Mouse (Mus musculus): ENCODE measurements around the gene Hspa1l.
A peak's percentile ranks its signal among the peaks of the same experiment; 100 is the strongest.
"Not testable (repeated sequence)": the region's sequence is repeated elsewhere in the genome, so short reads cannot be mapped to it uniquely, and the experiment has no call there.

The Hspa1l gene

DNA sequence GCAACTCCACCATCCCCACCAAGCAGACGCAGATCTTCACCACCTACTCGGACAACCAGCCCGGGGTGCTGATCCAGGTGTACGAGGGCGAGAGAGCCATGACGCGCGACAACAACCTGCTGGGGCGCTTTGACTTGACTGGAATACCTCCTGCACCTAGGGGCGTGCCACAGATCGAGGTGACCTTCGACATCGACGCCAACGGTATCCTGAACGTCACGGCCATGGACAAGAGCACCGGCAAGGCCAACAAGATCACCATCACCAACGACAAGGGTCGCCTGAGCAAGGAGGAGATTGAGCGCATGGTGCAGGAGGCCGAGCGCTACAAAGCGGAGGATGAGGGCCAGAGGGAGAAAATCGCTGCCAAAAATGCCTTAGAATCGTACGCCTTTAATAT, 5.7 kb downstream of the Hspa1l start:
- DNase-seq = peak; percentile 14

- no peak for DNase-seq
Observed at GRCm38 (mm10) chr17:34979631-34980030, 7.1 kb downstream of the Hspa1l start.

DNA sequence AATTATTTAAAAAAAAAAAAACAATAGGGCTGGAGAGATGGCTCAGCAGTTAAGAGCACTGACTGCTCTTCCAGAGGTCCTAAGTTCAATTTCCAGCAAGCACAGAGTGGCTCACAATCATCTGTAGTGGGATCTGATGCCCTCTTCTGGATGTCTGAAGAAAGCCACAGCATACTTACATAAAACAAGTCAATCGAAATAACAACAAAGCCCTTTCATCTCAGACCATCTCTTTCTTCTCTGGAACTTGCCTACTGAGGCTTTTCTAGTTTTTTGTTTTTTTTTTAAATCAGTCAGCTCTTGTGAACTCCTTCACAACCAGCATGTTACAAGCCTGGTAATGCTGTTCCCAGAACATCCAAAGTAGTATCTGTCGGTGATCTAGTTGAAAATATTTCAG, 8.2 kb downstream of the Hspa1l start:
- peak; percentile 69 for DNase-seq

GRCm38 (mm10) chr17:34981690-34982180, 9.2 kb downstream of the Hspa1l start, which contains the start of gene Lsm2:
Lsm2 (plus strand) TSS chr17:34981862.
- DNase-seq = peak; percentile 91

GRCm38 (mm10) chr17:34982328-34982727, 9.8 kb downstream of the Hspa1l start:
- no peak for DNase-seq

DNA sequence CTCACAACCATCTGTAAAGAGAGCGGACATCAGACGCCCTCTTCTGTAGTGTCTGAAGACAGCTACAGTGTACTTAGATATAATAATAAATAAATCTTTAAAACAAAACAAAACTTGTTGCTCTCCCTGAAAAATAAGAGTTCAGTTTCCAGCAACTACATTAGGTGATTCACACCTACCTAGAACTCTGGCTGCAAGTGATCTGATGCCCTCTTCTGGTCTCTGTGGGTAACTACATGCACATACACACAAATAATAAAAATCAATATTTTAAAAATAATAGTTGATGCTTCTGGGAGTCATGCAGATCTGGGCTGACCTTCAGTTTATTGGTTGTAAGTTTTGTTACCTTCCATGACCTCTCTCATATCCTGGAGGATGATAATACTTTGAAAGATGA, 11.7 kb downstream of the Hspa1l start:
- DNase-seq = peak; percentile 2

- no peak for DNase-seq
Observed at GRCm38 (mm10) chr17:34994751-34995150, 22.2 kb downstream of the Hspa1l start.

- not testable (repeated sequence) for DNase-seq
Observed at GRCm38 (mm10) chr17:34995192-34995591, 22.7 kb downstream of the Hspa1l start.

DNA sequence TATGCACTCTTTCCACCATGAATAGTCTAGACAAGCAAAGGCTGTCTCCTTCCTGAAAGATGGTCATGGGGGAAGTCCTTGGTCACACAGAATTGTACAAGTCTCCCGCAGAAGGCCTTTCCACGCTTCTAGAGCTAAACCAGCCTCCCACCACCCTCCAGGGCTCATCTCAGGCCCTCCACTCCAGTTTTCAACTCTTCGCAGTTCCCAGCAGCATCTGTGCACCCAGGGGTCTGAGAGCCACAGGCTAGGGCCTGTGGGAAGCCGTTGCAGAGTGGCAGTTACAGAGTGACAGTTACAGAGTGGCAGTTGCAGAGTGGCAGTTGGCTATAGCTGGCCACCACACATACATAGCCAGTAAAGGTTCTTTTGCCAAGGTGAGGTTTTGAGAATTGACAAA, 23.4 kb downstream of the Hspa1l start:
- DNase-seq = not testable (repeated sequence)

GRCm38 (mm10) chr17:34996411-34997141, 24.1 kb downstream of the Hspa1l start:
- no peak for DNase-seq

- no peak for DNase-seq
Observed at GRCm38 (mm10) chr17:34997142-34997483, 24.6 kb downstream of the Hspa1l start.

DNA sequence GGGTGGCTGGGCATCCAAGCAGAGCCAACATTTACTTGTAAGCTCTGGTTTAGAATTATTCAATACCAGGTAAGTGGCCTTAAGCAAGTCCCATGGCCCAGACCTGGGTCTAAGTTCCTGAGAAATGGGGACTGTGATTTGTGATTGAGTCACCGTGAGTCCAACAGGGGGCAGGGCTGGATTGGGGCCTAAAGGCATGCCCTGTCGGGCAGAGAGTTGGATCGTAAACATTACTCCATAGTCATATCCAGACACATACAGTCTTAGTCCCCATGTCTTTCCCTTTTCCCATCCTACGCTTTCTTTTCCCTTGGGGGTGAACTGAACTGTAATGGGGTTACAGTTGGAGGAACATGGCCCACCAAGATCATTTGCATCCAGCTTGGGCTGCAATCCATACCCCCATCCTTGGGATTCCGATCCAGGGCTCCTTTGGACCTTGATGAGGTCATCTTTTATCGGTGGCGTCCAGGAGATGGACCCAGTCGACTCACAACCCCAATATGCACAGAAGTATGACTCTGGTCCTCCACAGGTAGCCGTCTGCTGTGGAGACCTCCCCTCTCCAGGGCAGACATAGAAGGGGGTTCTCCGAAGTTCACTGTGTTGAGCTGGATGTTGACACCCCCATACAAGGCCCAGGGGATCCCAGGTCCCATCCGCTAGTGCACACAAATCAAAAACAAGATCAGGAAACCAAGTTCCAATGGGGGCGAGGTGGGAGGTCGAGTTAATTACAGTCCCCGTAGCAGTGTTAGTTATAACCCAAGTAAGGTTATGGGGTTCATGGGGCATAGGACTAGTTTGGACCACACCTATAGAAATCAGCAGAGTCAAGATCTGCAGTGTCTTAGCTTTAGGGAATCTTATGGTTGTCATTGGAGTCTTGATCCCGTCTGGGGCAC, 26.3 kb downstream of the Hspa1l start:
- DNase-seq = no peak

- DNase-seq = not testable (repeated sequence)
Observed at GRCm38 (mm10) chr17:34999871-35000716, 27.6 kb downstream of the Hspa1l start.

DNA sequence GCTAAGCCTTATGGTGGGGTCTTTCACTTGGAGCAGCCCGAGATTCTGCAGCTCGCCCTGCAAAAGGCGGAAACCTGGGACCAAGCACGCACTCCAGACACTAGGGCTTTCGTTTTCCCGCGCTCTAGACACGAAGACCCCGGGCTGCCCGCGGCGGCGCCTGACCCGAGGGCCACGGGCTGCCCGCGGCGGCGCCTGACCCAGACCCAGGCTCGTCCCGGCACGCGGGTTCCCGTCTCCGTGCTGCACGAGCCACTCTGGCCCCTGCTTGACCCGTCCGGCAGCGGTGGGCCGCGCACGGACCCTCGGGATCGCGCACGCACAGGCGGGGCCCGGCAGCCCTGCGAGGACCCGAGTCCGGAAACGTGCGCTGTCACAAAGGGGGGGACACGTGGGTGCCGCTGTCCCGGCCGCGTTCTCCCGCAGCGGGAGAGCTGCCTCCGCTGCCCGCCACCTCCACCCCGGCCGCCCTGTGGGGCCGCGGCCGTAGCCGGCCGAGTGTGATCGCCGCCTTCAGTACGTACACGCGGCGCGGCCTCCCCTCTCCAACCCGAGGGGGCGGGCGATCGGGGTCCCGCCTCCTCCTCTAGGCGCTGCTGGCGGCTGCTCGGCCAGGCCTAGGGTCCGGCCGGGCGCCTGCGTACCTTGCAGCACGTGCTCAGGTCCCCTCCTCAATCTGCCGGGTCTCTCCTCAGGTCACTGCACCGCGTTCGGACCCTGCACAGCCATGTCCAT, 28.4 kb downstream of the Hspa1l start, which contains the start of gene Vars:
Gene Vars (plus strand): TSS at position 271 of the 735 bp plus-strand sequence.
- peak; percentile 83 for DNase-seq

- DNase-seq = no peak
Observed at GRCm38 (mm10) chr17:35001452-35002152, 29.1 kb downstream of the Hspa1l start.

DNA sequence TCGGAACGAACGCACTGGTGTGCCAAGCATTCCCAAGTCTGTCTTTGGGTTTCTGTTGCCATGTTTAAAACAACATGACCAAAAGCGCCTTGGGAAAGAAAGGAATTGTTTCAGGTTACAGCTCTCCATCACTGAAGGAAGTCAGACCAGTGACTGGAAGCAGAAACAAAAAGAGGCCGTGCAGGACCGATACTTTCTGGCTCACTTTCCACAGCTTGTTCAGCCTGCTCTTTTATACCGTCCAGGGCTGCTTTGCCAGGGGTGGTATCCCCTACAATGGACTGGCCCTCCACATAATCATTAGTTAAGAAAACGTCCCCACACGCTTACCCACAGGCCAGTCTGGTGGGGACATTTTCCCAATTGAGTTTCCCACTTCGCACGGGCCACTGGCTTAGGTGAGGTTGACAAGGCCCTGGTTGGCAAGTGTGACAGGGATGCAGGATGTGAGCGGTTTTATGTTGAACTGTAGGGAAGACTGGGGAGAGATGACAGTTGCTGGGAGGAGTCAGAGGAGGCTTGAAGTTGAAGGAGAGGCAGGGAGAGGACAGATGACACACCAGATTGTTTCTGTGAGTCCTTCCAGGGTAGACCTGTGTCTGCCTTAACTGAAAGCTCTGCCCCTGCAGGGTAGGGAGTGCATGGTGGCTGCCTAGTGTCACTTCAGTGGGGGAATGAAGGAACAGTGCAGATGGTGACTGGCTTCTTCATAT, 29.8 kb downstream of the Hspa1l start:
- no peak for DNase-seq

- DNase-seq = no peak
Observed at GRCm38 (mm10) chr17:35003022-35003838, 30.7 kb downstream of the Hspa1l start.

GRCm38 (mm10) chr17:35004075-35004717, 31.7 kb downstream of the Hspa1l start:
- no peak for DNase-seq

GRCm38 (mm10) chr17:35005158-35005557, 32.7 kb downstream of the Hspa1l start:
- no peak for DNase-seq

Data from kidney, adult 11 months (tissue).